Mouse (Mus musculus) MEL (cell line): ENCODE data around the gene Mmrn1. TPM values are rescaled to one million over a fixed set of nuclear protein-coding genes. Genes with fewer than 3 reads are reported as not detected.

ENCODE experiments used
- DNase-seq: peaks from one replicate; pipeline ENCODE4 v3.0.0; 2011; ENCODE audit warnings: low read depth, low spot score
- H3K27ac ChIP-seq: 2 replicates; pipeline ENCODE4 v1.5.1; 2012; ENCODE audit warnings: low read depth, mild to moderate bottlenecking, control low read depth, low read length, moderate library complexity; ENCODE audit not compliant: control insufficient read depth
- H3K27me3 ChIP-seq, 2 experiments: fragments of 150-350 bp in 1 of 2; sonication (generic) in 1 of 2; 2 replicates each; pipeline ENCODE4 v1.6.1; 2012; ENCODE audit warnings: low read length in 2 of 2, mild to moderate bottlenecking in 2 of 2, improper control_type of control experiment in 1 of 2, moderate library complexity in 1 of 2; ENCODE audit not compliant: insufficient read depth in 2 of 2, control insufficient read depth in 1 of 2
- H3K36me3 ChIP-seq, 2 experiments: 2 replicates each; pipeline ENCODE4 v1.6.1; 2012 to 2014; ENCODE audit warnings: low read length in 2 of 2, improper control_type of control experiment in 1 of 2, inconsistent platforms in 1 of 2, mild to moderate bottlenecking in 1 of 2; ENCODE audit not compliant: insufficient read depth in 2 of 2, control insufficient read depth in 1 of 2
- H3K4me1 ChIP-seq, 2 experiments: fragments of 150-350 bp in 1 of 2; sonication (generic) in 1 of 2; 2 replicates each; pipeline ENCODE4 v1.6.1; 2012; ENCODE audit warnings: low read length in 2 of 2, improper control_type of control experiment in 1 of 2, mild to moderate bottlenecking in 1 of 2; ENCODE audit not compliant: insufficient read depth in 2 of 2, control insufficient read depth in 1 of 2
- H3K4me3 ChIP-seq, 2 experiments: fragments of 150-350 bp in 1 of 2; sonication (generic) in 1 of 2; 2 replicates each; pipeline ENCODE4 v1.5.1; 2012; ENCODE audit warnings: low read depth in 2 of 2, low read length in 2 of 2, mild to moderate bottlenecking in 2 of 2, moderate library complexity in 2 of 2, control low read depth in 1 of 2, improper control_type of control experiment in 1 of 2; ENCODE audit not compliant: control insufficient read depth in 1 of 2, insufficient read depth in 1 of 2
- H3K79me2 ChIP-seq: 2 replicates; pipeline ENCODE4 v1.6.1; 2012; ENCODE audit warnings: mild to moderate bottlenecking, low read length, moderate library complexity; ENCODE audit not compliant: control insufficient read depth, poor library complexity, insufficient read depth
- H3K9ac ChIP-seq: 2 replicates; pipeline ENCODE4 v1.6.1; 2012; ENCODE audit warnings: low read depth, mild to moderate bottlenecking, control low read depth, low read length, moderate library complexity; ENCODE audit not compliant: control insufficient read depth, poor library complexity, severe bottlenecking
- H3K9me3 ChIP-seq: fragments of 150-350 bp; sonication (generic); replicated peaks from 2 replicates; pipeline ENCODE4 v1.6.1; 2012; ENCODE audit warnings: mild to moderate bottlenecking, low read length, improper control_type of control experiment, moderate library complexity; ENCODE audit not compliant: insufficient read depth
- BHLHE40 ChIP-seq: IDR thresholded peaks from 2 replicates; pipeline ENCODE4 v1.6.1; 2012; ENCODE audit warnings: low read depth, mild to moderate bottlenecking, inconsistent platforms, low read length, improper control_type of control experiment, borderline replicate concordance
- CHD1 ChIP-seq: IDR thresholded peaks from 2 replicates; pipeline ENCODE4 v1.6.1; 2012; ENCODE audit warnings: low read depth, mild to moderate bottlenecking, inconsistent platforms, low read length, improper control_type of control experiment
- CHD2 ChIP-seq: IDR thresholded peaks from 2 replicates; pipeline ENCODE4 v1.6.1; 2011; ENCODE audit warnings: low read length, improper control_type of control experiment
- CTCF ChIP-seq, 3 experiments: IDR thresholded peaks in 2 of 3; conservative IDR thresholded peaks in 1 of 3; 2 replicates each; pipeline ENCODE4 v1.5.1; 2011 to 2012; ENCODE audit warnings: low read length in 3 of 3, low read depth in 2 of 3, mild to moderate bottlenecking in 2 of 3, improper control_type of control experiment in 1 of 3, inconsistent platforms in 1 of 3, mixed read lengths in 1 of 3, moderate library complexity in 1 of 3; ENCODE audit not compliant: control insufficient read depth in 1 of 3, insufficient read depth in 1 of 3, poor library complexity in 1 of 3, severe bottlenecking in 1 of 3
- E2F4 ChIP-seq: IDR thresholded peaks from 2 replicates; pipeline ENCODE4 v1.6.1; 2011; ENCODE audit warnings: low read depth, low read length, improper control_type of control experiment, borderline replicate concordance
- ELF1 ChIP-seq: IDR thresholded peaks from 2 replicates; pipeline ENCODE4 v1.6.1; 2014; ENCODE audit warnings: low read depth, mild to moderate bottlenecking, inconsistent platforms, low read length, improper control_type of control experiment, moderate library complexity
- EP300 ChIP-seq, 2 experiments: IDR thresholded peaks; 2 replicates each; pipeline ENCODE4 v1.6.1; 2011; ENCODE audit warnings: improper control_type of control experiment in 2 of 2, low read length in 2 of 2, low read depth in 1 of 2, mild to moderate bottlenecking in 1 of 2
- ETS1 ChIP-seq: IDR thresholded peaks from 2 replicates; pipeline ENCODE4 v1.6.1; 2012; ENCODE audit warnings: low read depth, mild to moderate bottlenecking, inconsistent platforms, low read length, improper control_type of control experiment, moderate library complexity
- GABPA ChIP-seq: IDR thresholded peaks from 2 replicates; pipeline ENCODE4 v1.6.1; 2012; ENCODE audit warnings: low read depth, mild to moderate bottlenecking, inconsistent platforms, low read length, improper control_type of control experiment, moderate library complexity
- GATA1 ChIP-seq: IDR thresholded peaks from 2 replicates; pipeline ENCODE4 v1.6.1; 2011; ENCODE audit warnings: low read depth, low read length, improper control_type of control experiment
- HCFC1 ChIP-seq: IDR thresholded peaks from 2 replicates; pipeline ENCODE4 v1.6.1; 2012; ENCODE audit warnings: low read depth, mild to moderate bottlenecking, inconsistent platforms, low read length, improper control_type of control experiment, moderate library complexity
- MAFK ChIP-seq: IDR thresholded peaks from 2 replicates; pipeline ENCODE4 v1.6.1; 2011; ENCODE audit warnings: low read depth, mild to moderate bottlenecking, low read length, improper control_type of control experiment, borderline replicate concordance
- MAX ChIP-seq: IDR thresholded peaks from 2 replicates; pipeline ENCODE4 v1.6.1; 2011; ENCODE audit warnings: low read length, improper control_type of control experiment
- MAZ ChIP-seq: IDR thresholded peaks from 2 replicates; pipeline ENCODE4 v1.6.1; 2012; ENCODE audit warnings: low read depth, mild to moderate bottlenecking, inconsistent platforms, low read length, improper control_type of control experiment
- MEF2A ChIP-seq: IDR thresholded peaks from 2 replicates; pipeline ENCODE4 v1.6.1; 2014; ENCODE audit warnings: low read depth, mild to moderate bottlenecking, inconsistent platforms, low read length, improper control_type of control experiment; ENCODE audit not compliant: poor library complexity, insufficient replicate concordance, severe bottlenecking; ENCODE audit errors: extremely low read depth
- MXI1 ChIP-seq: IDR thresholded peaks from 2 replicates; pipeline ENCODE4 v1.6.1; 2011; ENCODE audit warnings: mild to moderate bottlenecking, low read depth, low read length, improper control_type of control experiment
- MYB ChIP-seq: IDR thresholded peaks from 2 replicates; pipeline ENCODE4 v1.6.1; 2011; ENCODE audit warnings: mild to moderate bottlenecking, low read depth, low read length, improper control_type of control experiment
- MYC ChIP-seq: IDR thresholded peaks from 2 replicates; pipeline ENCODE4 v1.6.1; 2011; ENCODE audit warnings: low read depth, mild to moderate bottlenecking, low read length, improper control_type of control experiment, moderate library complexity
- NELFE ChIP-seq: IDR thresholded peaks from 2 replicates; pipeline ENCODE4 v1.6.1; 2011; ENCODE audit warnings: low read depth, low read length, improper control_type of control experiment
- NRF1 ChIP-seq: IDR thresholded peaks from 2 replicates; pipeline ENCODE4 v1.6.1; 2014; ENCODE audit warnings: low read depth, mild to moderate bottlenecking, inconsistent platforms, low read length, improper control_type of control experiment, moderate library complexity; ENCODE audit not compliant: poor library complexity, insufficient read depth, severe bottlenecking
- POLR2A ChIP-seq, 2 experiments: IDR thresholded peaks; 2 replicates each; pipeline ENCODE4 v1.6.1; 2011 to 2012; ENCODE audit warnings: low read length in 2 of 2, mild to moderate bottlenecking in 2 of 2, control low read depth in 1 of 2, improper control_type of control experiment in 1 of 2, low read depth in 1 of 2, moderate library complexity in 1 of 2; ENCODE audit not compliant: control insufficient read depth in 1 of 2, insufficient read depth in 1 of 2, poor library complexity in 1 of 2
- POLR2AphosphoS2 ChIP-seq: IDR thresholded peaks from 2 replicates; pipeline ENCODE4 v1.6.1; 2011; ENCODE audit warnings: low read length, improper control_type of control experiment
- RAD21 ChIP-seq: IDR thresholded peaks from 2 replicates; pipeline ENCODE4 v1.6.1; 2011; ENCODE audit warnings: mild to moderate bottlenecking, low read depth, low read length, improper control_type of control experiment
- RCOR1 ChIP-seq: IDR thresholded peaks from 2 replicates; pipeline ENCODE4 v1.6.1; 2012; ENCODE audit warnings: low read depth, mild to moderate bottlenecking, inconsistent platforms, low read length, improper control_type of control experiment
- SIN3A ChIP-seq: IDR thresholded peaks from 2 replicates; pipeline ENCODE4 v1.6.1; 2012; ENCODE audit warnings: low read length, improper control_type of control experiment, inconsistent platforms
- SMC3 ChIP-seq: IDR thresholded peaks from 2 replicates; pipeline ENCODE4 v1.6.1; 2011; ENCODE audit warnings: low read depth, low read length, improper control_type of control experiment
- TAL1 ChIP-seq: IDR thresholded peaks from 2 replicates; pipeline ENCODE4 v1.6.1; 2012; ENCODE audit warnings: mild to moderate bottlenecking, inconsistent platforms, low read length, moderate library complexity, mixed read lengths
- TBP ChIP-seq: IDR thresholded peaks from 2 replicates; pipeline ENCODE4 v1.8.0; 2011; ENCODE audit warnings: low read depth, low read length, improper control_type of control experiment
- TCF12 ChIP-seq: IDR thresholded peaks from 2 replicates; pipeline ENCODE4 v1.6.1; 2014; ENCODE audit warnings: low read depth, mild to moderate bottlenecking, inconsistent platforms, low read length, improper control_type of control experiment, moderate library complexity
- USF2 ChIP-seq, 2 experiments: IDR thresholded peaks; 2 replicates each; pipeline ENCODE4 v1.6.1; 2011 to 2012; ENCODE audit warnings: improper control_type of control experiment in 2 of 2, low read length in 2 of 2, borderline replicate concordance in 1 of 2, inconsistent platforms in 1 of 2, low read depth in 1 of 2, mild to moderate bottlenecking in 1 of 2; ENCODE audit not compliant: insufficient read depth in 1 of 2
- ZC3H11A ChIP-seq: IDR thresholded peaks from 2 replicates; pipeline ENCODE4 v1.6.1; 2012; ENCODE audit warnings: low read depth, mild to moderate bottlenecking, inconsistent platforms, low read length, improper control_type of control experiment
- ZKSCAN1 ChIP-seq: IDR thresholded peaks from 2 replicates; pipeline ENCODE4 v1.6.1; 2012; ENCODE audit warnings: low read depth, mild to moderate bottlenecking, inconsistent platforms, low read length, improper control_type of control experiment, moderate library complexity
- polyA plus RNA-seq, 2 experiments: library from polyadenylated mRNA; stranded (reverse) in 1 of 2; unstranded in 1 of 2; fragments of >175 nt in 1 of 2; fragments of >200 nt in 1 of 2; gene quantifications; 2 replicates each; pipeline versions ENCODE4 v1.2.1 to v1.2.4; 2012; ENCODE audit warnings: low replicate concordance in 2 of 2, low read depth in 1 of 2; ENCODE audit not compliant: insufficient read length in 2 of 2, insufficient read depth in 1 of 2, missing spikeins in 1 of 2
- total RNA-seq: library from RNA; depleted of rRNA; stranded (reverse); fragments of 300-350 nt; gene quantifications from 2 replicates; pipeline ENCODE4 v1.2.3, GENCODE M21; 2012

Gene Mmrn1
- total and polyA plus RNA-seq, 3 experiments = not detected

DNA sequence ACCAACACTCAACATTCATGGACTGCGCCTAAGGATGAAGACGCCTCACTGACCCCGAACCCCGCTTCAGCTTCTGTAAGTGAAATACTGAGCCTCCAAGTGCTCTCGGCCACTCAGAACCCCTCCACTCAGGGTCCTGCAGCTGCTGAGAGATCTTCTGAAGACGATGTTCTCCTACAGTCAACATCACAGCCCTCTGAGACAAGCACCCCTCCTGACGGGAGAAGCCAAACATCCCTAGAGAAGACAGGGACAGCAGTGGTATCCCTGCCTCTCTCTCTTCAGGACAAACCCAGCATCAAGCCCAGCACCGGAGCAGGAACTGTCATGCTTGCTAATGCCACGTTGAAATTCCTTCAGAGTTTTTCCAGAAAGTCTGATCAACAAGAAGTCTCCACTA, 19.8 kb downstream of the Mmrn1 start:
- no peak overlapping the region for H3K27ac ChIP-seq

DNA sequence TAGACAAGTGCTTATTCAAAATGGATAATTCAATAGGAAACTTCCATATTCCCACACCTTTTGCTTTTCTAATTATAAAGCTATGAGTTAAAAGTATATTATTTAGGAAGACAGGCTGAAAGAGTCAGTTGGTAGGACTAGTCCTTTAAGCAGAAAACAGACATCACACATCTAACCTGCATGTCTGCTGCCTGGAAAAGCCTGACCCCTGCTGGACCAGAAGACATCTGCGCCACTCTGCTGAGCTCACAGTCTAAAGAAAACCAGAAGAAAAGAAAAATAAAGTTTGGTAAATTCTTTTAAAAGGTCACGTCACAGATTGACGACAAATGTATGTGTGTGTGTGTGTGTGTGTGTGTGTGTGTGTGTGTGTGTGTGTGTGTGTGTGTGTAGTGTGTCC, 25.6 kb downstream of the Mmrn1 start:
- H3K4me3 ChIP-seq = no peak overlapping the region
- no peaks in the 10 kb centered on the region for H3K36me3 ChIP-seq
- no peak overlapping the region for H3K9ac ChIP-seq
- H3K9me3 ChIP-seq = no peaks in the 10 kb centered on the region
- peak; percentile 73 for DNase-seq
- H3K27me3 ChIP-seq = peaks cover 0 to 1% of the 10 kb centered on the region in 2 experiments; a peak in 1 of 4 replicates
- TF ChIP-seq HCFC1 (no peak), MYB (no peak), EP300 (IDR thresholded peaks at IDR 0.05; ENCODE audit: low read depth in 1 of 2, low read length in 2 of 2) (no peak), CHD1 (no peak), USF2 (IDR thresholded peaks at IDR 0.05; ENCODE audit: borderline replicate concordance in 1 of 2, insufficient read depth in 1 of 2, low read depth in 1 of 2, low read length in 2 of 2) (no peak), TAL1 (no peak), BHLHE40 (no peak), POLR2A (IDR thresholded peaks at IDR 0.05; ENCODE audit: control insufficient read depth in 1 of 2, insufficient read depth in 1 of 2, low read depth in 1 of 2, low read length in 2 of 2, poor library complexity in 1 of 2) (no peak), RAD21 (peak; percentile 91), CTCF (IDR thresholded peaks at IDR 0.05 in 2 of 3, conservative IDR thresholded peaks at IDR 0.05 in 1 of 3; ENCODE audit: control insufficient read depth in 1 of 3, insufficient read depth in 1 of 3, low read depth in 2 of 3, low read length in 3 of 3, poor library complexity in 1 of 3, severe bottlenecking in 1 of 3) (peak; percentile 44 to 88 (median 86)), MAX (no peak), ZC3H11A (peak; percentile 89), SIN3A (no peak), RCOR1 (no peak), SMC3 (peak; percentile 97), NRF1 (no peak), GABPA (no peak), TBP (no peak), MYC (no peak), ELF1 (no peak), GATA1 (no peak), ETS1 (no peak)
- TF ChIP-seq, all 39 proteins: peak for 4
- no peaks in the 10 kb centered on the region for H3K4me1 ChIP-seq
- H3K27ac ChIP-seq = no peak overlapping the region
- no peaks in the 10 kb centered on the region for H3K79me2 ChIP-seq

More for the DNA sequence above, 19.8 kb downstream of the Mmrn1 start:
- H3K9me3 ChIP-seq = no peaks in the 10 kb centered on the region
- no peaks in the 10 kb centered on the region for H3K36me3 ChIP-seq
- no peaks in the 10 kb centered on the region for H3K79me2 ChIP-seq
- TF ChIP-seq TCF12 (no peak), ELF1 (no peak), E2F4 (no peak), ZC3H11A (no peak), MAFK (no peak), POLR2AphosphoS2 (no peak), CHD2 (no peak), NELFE (no peak), MAZ (no peak), GATA1 (no peak), HCFC1 (no peak), TBP (no peak), MXI1 (no peak), ZKSCAN1 (no peak), RAD21 (no peak), CHD1 (no peak), USF2 (IDR thresholded peaks at IDR 0.05; ENCODE audit: borderline replicate concordance in 1 of 2, insufficient read depth in 1 of 2, low read depth in 1 of 2, low read length in 2 of 2) (no peak), MEF2A (no peak)
- H3K9ac ChIP-seq = no peak overlapping the region
- peaks cover 1 to 2% of the 10 kb centered on the region in 2 experiments; a peak in 2 of 4 replicates for H3K27me3 ChIP-seq
- H3K4me3 ChIP-seq = no peak overlapping the region
- DNase-seq = no peak
- no peaks in the 10 kb centered on the region for H3K4me1 ChIP-seq
